Mouse (Mus musculus) olfactory bulb, adult 2 months (tissue): ENCODE data around the gene Lck. TPM values are rescaled to one million over a fixed set of nuclear protein-coding genes. Genes with fewer than 3 reads are reported as not detected.
A peak's percentile ranks its signal among the peaks of the same experiment; 100 is the strongest.

Experiments used
- H3K27ac ChIP-seq: fragments of 200-500 bp; 2 replicates; pipeline ENCODE4 v1.5.1; 2012; ENCODE audit warnings: low read depth, low read length; ENCODE audit not compliant: insufficient read depth
- H3K4me1 ChIP-seq: fragments of 200-500 bp; 2 replicates; pipeline ENCODE4 v1.6.1; 2012; ENCODE audit warnings: low read length; ENCODE audit not compliant: control insufficient read depth, insufficient read depth
- H3K4me3 ChIP-seq: fragments of 200-500 bp; 2 replicates; pipeline ENCODE4 v1.5.1; 2012; ENCODE audit warnings: mild to moderate bottlenecking, low read depth, low read length, moderate library complexity; ENCODE audit not compliant: insufficient read depth
- CTCF ChIP-seq: fragments of 200-500 bp; IDR thresholded peaks from 2 replicates; pipeline ENCODE4 v1.5.1; 2012; ENCODE audit warnings: low read depth, mild to moderate bottlenecking, low read length, moderate library complexity; ENCODE audit not compliant: insufficient read depth
- POLR2A ChIP-seq: fragments of 200-500 bp; IDR thresholded peaks from 2 replicates; pipeline ENCODE4 v1.6.1; 2012; ENCODE audit warnings: mild to moderate bottlenecking, low read depth, low read length, moderate library complexity; ENCODE audit not compliant: insufficient read depth
- WGBS: fragments of 180-500 bp; shearing (Covaris S2); methylation state at CpG from one replicate; pipeline ENCODE4 v1.1.7; 2018; 5-methylcytosine and 5-hydroxymethylcytosine counted together
- polyA plus RNA-seq: library from polyadenylated mRNA; stranded (reverse); fragments of >200 nt; gene quantifications from 2 replicates; pipeline ENCODE4 v1.2.4, GENCODE M21; 2012; ENCODE audit warnings: low replicate concordance; ENCODE audit not compliant: missing spikeins, insufficient read depth, insufficient read length

Lck gene
- polyA plus RNA-seq = 579 and 1,574 TPM in 2 replicates

- WGBS = 94% methylated on average over 8 of the region's 8 CpGs
Measured at GRCm38 (mm10) chr4:129573430-129573829, at the start of gene Lck. Gene Lck, minus strand, starts transcription at chr4:129573641.

GRCm38 (mm10) chr4:129622803-129623535 is 49.5 kb upstream of the Lck start:
- peak overlapping the region; percentile 91 for H3K4me3 ChIP-seq
- 11% methylated on average over 8 of the region's 8 CpGs for WGBS
- TF ChIP-seq POLR2A (no peak), CTCF (no peak)
- peak overlapping the region; percentile 85 for H3K27ac ChIP-seq
- peaks cover 34% of the 10 kb centered on the region for H3K4me1 ChIP-seq

More at GRCm38 (mm10) chr4:129573430-129573829, at the start of gene Lck:
- H3K27ac ChIP-seq = no peak within 1 kb of the TSS
- peaks cover 3% of the 10 kb centered on the region; the same call in 1 of the 2 replicates for H3K4me1 ChIP-seq
- TF ChIP-seq POLR2A (no peak), CTCF (no peak)
- H3K4me3 ChIP-seq = no peak within 1 kb of the TSS

GRCm38 (mm10) chr4:129622120-129622802 is 48.8 kb upstream of the Lck start:
- Histone ChIP-seq H3K4me3 (peak overlapping the region; percentile 91), H3K4me1 (peaks cover 37% of the 10 kb centered on the region), H3K27ac (peak overlapping the region; percentile 85)
- WGBS = 66% methylated on average over 11 of the region's 11 CpGs
- no peak for TF ChIP-seq CTCF
- no peak for TF ChIP-seq POLR2A

GRCm38 (mm10) chr4:129621283-129621841 is 47.9 kb upstream of the Lck start:
- WGBS = 64% methylated on average over 8 of the region's 8 CpGs

GRCm38 (mm10) chr4:129620419-129621282 is 47.2 kb upstream of the Lck start:
- Histone ChIP-seq H3K27ac (no peak overlapping the region), H3K4me3 (no peak overlapping the region), H3K4me1 (peaks cover 34% of the 10 kb centered on the region)
- no peak for TF ChIP-seq CTCF
- TF ChIP-seq POLR2A = no peak
- 87% methylated on average over 11 of the region's 11 CpGs for whole genome bisulfite sequencing

More at GRCm38 (mm10) chr4:129621283-129621841, 47.9 kb upstream of the Lck start:
- H3K4me1 ChIP-seq = peaks cover 37% of the 10 kb centered on the region
- TF ChIP-seq POLR2A = no peak
- no peak for TF ChIP-seq CTCF
- H3K27ac ChIP-seq = no peak overlapping the region
- no peak overlapping the region for H3K4me3 ChIP-seq

- no peak for TF ChIP-seq CTCF
- peak; percentile 97 for TF ChIP-seq POLR2A
- peak within 1 kb of the TSS; percentile 91 for H3K27ac ChIP-seq
- WGBS = 3% methylated on average over 44 of the region's 44 CpGs
Measured at GRCm38 (mm10) chr4:129618786-129619691, 45.6 kb upstream of the Lck start, which contains the start of gene Iqcc. Gene Iqcc, minus strand, starts transcription at chr4:129619099.

GRCm38 (mm10) chr4:129618031-129618430 is 44.6 kb upstream of the Lck start:
- H3K4me3 ChIP-seq = peak overlapping the region; percentile 60
- no peak overlapping the region for H3K27ac ChIP-seq
- WGBS = 96% methylated on average over 5 of the region's 5 CpGs
- TF ChIP-seq CTCF (no peak), POLR2A (no peak)
- H3K4me1 ChIP-seq = peaks cover 24% of the 10 kb centered on the region

More at GRCm38 (mm10) chr4:129618786-129619691, 45.6 kb upstream of the Lck start, which contains the start of gene Iqcc:
- Histone ChIP-seq H3K4me1 (peaks cover 24% of the 10 kb centered on the region), H3K4me3 (peak within 1 kb of the TSS; percentile 60)
